Mouse (Mus musculus) erythroblast, adult 5-6 weeks (primary cell): ENCODE measurements around the gene Mtg2. TPM values are rescaled to one million over a fixed set of nuclear protein-coding genes. Genes with fewer than 3 reads are reported as not detected.
A peak's percentile ranks its signal among the peaks of the same experiment; 100 is the strongest.

ENCODE experiments used
- ATAC-seq: replicated peaks from 2 replicates; pipeline ENCODE4 v1.8.0; 2016; ENCODE audit warnings: moderate number of reproducible peaks, mild to moderate bottlenecking, moderate TSS enrichment, inconsistent platforms; ENCODE audit not compliant: poor library complexity, low FRiP score, severe bottlenecking
- total RNA-seq, 2 experiments: library from RNA; stranded (forward) in 1 of 2; stranded (reverse) in 1 of 2; fragments of 150-400 nt in 1 of 2; fragments of 200-764, 138-1000 nt in 1 of 2; gene quantifications; 2 replicates each; pipeline versions ENCODE4 v1.2.3 to v1.2.4; 2015 to 2017; ENCODE audit warnings: low replicate concordance in 2 of 2

Gene Mtg2
- total RNA-seq (2015; ENCODE audit: low replicate concordance) (not detected in 2 replicates), total RNA-seq (2017; ENCODE audit: low replicate concordance) (2.8 and 4.9 TPM in 2 replicates)

DNA sequence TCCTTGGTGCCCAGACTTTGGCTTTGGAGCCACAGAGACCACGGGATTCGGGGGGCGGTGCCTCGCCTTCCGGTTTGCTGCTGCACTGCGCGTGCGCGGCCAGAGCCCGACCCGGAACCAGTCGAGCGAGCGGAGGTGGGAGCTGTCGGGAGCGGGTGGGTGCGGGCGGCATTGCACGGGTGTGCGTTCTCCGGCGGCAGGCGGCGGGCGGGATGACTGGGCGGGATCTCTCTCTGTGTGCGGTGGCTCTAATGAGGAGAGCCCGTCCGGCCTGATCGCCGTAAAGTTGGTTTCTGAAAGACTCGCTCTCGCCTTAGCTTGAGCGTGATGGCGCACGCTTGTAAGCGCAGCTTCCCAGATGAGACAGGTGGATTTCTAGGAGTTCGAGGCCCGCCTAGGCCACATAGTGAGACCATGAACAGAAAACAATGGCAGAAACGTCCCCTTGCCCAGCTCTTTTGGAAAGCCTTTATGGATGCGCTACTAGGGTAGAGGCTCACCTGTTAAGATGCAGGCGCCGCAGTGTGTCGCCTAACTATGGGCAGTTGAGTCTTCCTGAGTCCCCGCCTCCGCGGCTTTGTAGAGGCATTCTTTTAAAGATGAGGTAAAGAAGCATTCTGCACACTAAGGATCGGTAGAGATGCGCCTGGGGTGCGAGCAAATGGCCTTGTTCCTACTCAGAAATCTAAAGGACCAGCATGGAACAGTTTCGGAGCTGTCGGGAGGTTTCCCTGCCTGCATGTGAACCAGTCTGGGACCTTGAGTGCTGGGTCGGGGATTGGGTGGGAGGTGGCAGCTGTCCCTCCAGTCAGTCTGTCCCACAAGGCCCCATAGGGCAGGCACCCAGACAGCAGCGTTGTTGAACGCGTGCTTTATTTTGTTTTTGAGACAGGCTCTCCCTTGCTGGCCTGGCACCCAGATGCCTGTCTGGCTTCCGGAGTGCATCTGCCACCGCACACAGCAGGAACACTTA lies at the start of gene Mtg2:
Gene Mtg2, plus strand, starts transcription at position 108 of the 973 bp plus-strand sequence.
- ATAC-seq, result peak; percentile 95

DNA sequence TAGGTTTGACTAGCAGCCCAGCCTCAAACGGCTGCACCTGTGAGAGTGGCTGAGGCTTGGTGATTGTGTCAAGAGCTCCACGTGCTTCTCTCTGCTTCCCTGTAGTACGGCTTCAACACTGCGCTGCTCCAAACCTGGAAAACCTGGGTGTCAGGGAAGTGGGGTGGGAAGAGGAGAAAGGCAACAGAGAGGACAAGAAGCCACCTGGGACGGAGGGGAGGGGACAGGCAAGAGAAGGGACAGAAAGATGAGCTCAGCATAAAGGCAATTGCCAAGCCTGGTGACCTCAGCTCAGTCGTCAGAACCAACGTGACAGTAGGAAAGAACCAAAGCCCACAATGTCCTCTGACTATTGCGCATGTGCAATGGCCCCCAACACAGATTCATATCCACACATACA lies 49.5 kb upstream of the Mtg2 start:
- ATAC-seq, result no peak

GRCm38 (mm10) chr2:180022751-180023150 lies 47.6 kb upstream of the Mtg2 start:
- no peak for ATAC-seq

GRCm38 (mm10) chr2:180024401-180025098 lies 45.8 kb upstream of the Mtg2 start, which contains the start of gene Lsm14b:
Lsm14b (plus strand) TSS chr2:180024987.
- peak; percentile 85 for ATAC-seq

DNA sequence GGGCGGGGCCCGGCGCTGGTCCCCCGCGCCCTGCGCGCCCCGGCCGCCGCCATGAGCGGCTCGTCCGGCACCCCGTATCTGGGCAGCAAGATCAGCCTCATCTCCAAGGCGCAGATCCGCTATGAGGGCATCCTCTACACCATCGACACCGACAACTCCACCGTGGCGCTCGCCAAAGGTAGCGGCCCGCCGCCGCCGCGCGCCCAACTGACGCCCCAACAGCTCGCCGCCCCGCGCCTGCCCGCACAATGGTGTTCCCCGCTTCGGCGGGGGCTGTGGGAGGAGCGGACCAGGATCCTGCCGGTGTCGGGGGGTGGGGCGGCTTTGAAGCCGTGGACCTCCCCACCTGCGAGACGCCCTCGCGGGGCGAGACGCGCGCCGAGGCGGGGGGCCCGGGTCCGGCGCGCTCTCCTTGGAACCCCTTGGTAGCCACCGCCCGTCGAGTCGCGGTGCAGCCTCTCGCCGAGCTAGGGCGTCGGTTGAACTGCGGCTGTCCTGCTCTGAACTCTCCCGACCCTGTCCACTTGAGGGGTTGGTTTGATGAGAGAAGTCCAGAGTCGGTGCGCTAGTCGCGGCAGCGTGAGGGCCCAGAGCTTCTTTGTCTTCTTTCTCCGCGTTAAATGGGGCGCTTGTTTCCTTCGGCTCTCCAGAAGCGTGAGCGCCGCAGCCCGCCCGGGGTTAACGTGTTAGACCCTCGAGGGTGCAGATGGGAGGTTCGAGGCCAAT lies 45.1 kb upstream of the Mtg2 start:
- ATAC-seq, result no peak; the same call in 1 of the 2 replicates

DNA sequence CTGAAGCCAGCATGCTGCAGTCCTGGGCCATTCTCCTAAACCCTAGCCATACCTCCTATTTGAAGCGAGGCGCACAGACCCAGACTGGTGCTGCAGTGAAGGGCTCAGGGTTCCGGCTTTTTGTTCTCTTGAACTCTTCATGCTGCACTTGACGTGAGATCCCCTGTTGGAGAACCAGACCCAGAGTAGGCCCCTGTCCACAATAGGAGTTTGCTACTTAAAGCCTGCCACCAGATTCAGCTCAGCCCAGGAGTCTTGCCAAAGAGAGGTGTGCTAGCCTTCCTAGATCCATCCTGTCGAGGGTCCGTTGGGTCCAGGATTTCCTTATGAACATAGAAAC lies 44.6 kb upstream of the Mtg2 start:
- ATAC-seq, result no peak

- no peak for ATAC-seq
These were observed 42.6 kb upstream of the Mtg2 start for GRCm38 (mm10) chr2:180027768-180028167.

DNA sequence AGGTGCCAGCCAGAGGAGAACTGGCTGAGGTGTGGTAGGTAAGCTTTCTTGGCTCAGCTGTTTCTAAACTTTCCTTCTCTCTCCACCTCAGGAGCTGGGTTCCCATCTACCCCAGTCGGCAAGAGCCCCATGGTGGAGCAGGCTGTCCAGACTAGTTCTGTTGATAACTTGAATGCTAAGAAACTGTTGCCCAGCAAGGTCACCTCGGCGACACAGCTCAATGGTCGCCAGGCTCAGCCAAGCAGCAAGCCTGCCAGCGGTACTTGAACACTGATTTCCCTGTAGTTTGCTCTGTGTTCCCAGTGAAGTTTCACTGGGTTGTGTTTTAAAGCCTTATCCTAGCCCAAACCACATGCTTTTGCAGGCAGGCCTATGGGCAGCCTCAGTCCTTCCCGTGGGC lies 39.1 kb upstream of the Mtg2 start:
- ATAC-seq, result no peak

DNA sequence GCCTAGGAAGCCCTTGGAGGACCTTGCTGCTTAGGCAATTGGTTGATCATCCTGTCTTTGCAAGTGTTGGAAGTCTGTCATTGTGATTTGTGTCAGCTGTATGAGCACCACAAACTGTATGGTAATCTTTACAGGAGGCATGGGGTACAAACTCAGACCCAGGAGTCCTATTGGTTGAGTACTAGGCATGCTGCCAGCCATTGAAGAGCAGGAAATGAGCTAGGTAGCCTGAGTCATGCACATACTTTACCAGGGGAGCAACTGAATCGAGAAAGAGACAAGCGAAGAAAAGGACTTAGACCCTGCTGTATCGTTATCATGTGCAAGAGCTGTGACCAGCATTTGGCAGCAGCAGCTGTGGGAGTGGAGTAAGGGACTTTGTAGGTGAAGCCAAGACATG lies 37.5 kb upstream of the Mtg2 start:
- no peak for ATAC-seq

- no peak for ATAC-seq
These were observed 36.4 kb upstream of the Mtg2 start for GRCm38 (mm10) chr2:180033956-180034355.

DNA sequence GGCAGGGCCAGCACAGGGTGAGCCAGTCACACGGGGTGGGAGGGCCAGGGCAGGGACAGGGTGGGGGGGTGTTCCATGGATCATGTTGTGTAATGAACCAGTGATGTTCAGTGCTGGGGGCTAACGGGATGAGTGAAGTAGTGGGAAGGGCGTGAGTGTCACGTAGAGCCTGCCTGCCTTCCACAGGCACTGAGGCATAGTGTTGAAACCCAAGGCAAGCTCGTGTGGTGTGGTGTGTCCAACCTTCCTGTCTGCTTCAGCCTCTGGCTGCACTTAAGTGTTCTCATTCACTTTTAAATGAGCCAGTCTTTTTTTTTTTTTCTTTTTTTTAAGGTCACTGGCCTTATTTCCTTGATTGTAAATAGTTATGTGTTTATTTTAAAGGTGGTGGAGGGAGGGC lies 35.6 kb upstream of the Mtg2 start:
- ATAC-seq, result no peak

DNA sequence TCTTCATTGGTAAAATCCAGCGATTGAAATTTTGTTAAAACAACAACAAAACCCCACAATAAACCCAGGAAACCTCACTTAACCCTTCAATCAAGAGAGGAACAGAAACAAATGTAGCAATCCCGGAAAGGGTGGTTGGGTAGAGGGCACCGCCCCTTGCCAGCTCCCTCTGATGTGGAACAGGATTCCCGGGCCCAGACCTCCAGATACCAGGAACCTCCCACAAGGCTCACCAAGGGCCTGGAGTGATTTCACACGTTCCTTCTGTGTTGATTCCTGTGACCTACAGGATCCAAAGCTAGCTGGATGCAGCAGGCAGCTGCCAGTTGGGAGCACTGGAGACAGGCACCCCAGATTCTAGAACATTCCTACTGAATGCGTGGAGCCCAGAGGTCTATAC lies 30.0 kb upstream of the Mtg2 start:
- no peak for ATAC-seq

- peak; percentile 14 for ATAC-seq
These were observed 28.7 kb upstream of the Mtg2 start for GRCm38 (mm10) chr2:180041577-180042255.

GRCm38 (mm10) chr2:180042256-180042857 lies 28.0 kb upstream of the Mtg2 start, which contains the start of the genes Psma7 and Ss18l1:
Psma7 (minus strand) TSS chr2:180042433.
Ss18l1 (plus strand) TSS chr2:180042509.
- ATAC-seq, result peak; percentile 89

DNA sequence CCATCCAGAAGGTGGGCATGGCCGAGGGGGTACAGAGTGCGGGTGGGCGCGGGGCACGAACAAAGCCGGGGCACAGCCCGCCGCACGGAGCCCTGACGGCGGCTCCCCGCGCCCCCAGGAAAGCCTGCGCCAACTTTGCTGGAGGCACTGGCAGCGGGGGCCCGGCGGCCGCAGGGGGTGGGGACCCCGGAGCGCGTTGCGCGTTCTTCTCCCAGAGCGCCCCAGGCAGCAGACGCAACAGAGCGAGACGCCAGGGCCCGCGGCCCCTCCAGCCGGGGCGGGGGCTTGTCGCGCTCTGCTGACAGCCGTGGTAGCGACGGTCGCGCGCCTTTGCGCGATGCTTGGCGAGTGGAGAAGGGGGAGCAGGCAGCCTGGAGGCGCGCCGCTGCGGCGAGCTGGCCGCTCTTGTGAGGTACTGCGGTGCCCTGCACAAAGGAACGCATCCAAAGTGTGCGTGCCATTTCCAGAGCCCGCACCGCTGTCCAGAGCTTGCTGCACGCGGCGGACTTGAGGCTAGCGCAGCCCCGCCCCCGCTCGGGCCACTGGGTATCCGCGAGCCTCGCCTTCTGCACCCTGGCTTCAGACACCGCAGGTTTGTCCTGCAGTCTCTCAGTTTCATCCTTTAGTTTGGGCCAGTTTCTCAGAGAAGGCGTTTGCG lies 27.4 kb upstream of the Mtg2 start:
- no peak for ATAC-seq

GRCm38 (mm10) chr2:180045283-180045682 lies 25.1 kb upstream of the Mtg2 start:
- ATAC-seq, result no peak

GRCm38 (mm10) chr2:180047580-180047979 lies 22.8 kb upstream of the Mtg2 start:
- ATAC-seq, result no peak

GRCm38 (mm10) chr2:180047980-180048635 lies 22.3 kb upstream of the Mtg2 start:
- no peak for ATAC-seq
